Mouse (Mus musculus): Measurements from ENCODE around the gene Spsb1.

Spsb1 gene

GRCm38 (mm10) chr4:149951201-149951600 lies 3.6 kb downstream of the Spsb1 start:
- DNase-seq (ENCODE audit: low read depth), result no peak

DNA sequence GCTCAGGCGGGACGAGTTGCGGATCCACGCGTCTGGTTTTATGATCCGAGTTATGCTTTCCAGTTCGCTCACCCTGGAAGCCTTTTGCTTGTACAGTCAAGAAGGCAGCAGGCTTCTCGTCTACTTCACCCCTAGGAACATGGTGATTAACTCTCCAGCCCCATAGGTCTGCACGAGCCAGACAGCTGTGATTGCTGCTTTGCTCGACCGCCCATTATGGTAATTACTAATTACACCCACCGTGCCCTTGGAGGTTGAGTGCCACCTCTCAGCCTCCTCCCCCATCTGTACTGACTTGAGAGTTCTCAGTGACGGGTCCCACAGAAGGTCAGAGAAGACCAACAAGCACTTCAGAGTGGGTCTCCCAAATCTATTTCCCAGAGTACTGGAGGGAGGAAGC lies 5.2 kb downstream of the Spsb1 start:
- no peak for DNase-seq (ENCODE audit: low read depth)

DNA sequence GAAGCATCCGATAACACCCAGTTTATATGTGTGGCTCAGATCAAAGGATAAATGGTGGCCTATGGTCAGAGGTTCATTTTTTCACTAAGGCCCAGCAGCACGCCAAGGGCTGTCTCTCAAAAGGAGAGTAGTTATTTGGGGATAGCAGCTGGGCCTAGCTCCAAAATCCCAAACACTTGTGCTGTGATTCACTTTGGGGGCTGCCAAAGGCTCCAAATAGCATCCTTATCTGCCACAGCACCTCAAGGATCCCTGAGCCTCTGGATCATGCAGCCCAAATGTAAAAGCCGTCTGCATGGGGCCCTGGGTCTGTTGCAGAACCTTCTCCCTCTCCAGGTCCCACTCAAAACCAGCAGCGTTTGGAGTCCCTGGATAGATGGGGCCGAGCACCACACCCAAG lies 6.7 kb downstream of the Spsb1 start:
- no peak for DNase-seq (ENCODE audit: low read depth)

- no peak for DNase-seq (ENCODE audit: low read depth)
Observed at GRCm38 (mm10) chr4:149947396-149947795, 7.4 kb downstream of the Spsb1 start.

- no peak for DNase-seq (ENCODE audit: low read depth)
Observed at GRCm38 (mm10) chr4:149945194-149945593, 9.6 kb downstream of the Spsb1 start.

- no peak for DNase-seq (ENCODE audit: low read depth)
Observed at GRCm38 (mm10) chr4:149944214-149944613, 10.6 kb downstream of the Spsb1 start.

- DNase-seq (ENCODE audit: low read depth), result peak; percentile 49
Observed at GRCm38 (mm10) chr4:149942831-149943741, 11.8 kb downstream of the Spsb1 start.

DNA sequence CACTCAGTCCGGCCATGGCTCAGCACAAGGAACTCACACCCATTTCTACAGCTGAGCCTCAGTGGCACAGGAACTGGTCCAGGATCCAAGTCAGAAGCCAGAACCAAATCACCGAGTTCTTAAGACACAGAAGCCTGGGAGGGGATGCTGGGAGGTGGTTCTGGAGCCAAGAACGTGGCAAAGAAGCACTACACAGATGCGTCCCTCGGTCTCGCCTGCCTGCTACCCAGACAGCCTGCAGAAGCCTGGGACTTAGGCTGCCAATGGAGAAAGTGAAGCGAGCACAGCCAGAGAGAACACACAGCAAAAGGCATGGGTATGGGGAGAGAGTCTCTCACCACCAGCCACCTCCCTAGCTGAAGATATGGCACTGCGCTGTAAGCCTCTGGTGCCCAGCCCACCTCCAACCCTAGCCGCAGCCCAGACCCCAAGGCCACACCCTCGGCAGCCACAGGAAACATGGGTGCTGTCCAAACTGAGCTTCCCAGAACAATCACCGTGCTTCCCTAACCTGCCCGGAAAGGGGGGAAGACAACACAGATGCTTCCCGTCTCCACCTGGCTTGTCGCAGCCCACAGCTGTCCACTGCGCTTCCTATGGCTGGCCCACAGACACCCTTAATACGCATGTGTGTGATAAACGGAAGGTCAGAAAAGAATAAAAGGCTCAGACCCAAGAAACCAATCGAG lies 13.6 kb downstream of the Spsb1 start:
- no peak for DNase-seq (ENCODE audit: low read depth)

DNA sequence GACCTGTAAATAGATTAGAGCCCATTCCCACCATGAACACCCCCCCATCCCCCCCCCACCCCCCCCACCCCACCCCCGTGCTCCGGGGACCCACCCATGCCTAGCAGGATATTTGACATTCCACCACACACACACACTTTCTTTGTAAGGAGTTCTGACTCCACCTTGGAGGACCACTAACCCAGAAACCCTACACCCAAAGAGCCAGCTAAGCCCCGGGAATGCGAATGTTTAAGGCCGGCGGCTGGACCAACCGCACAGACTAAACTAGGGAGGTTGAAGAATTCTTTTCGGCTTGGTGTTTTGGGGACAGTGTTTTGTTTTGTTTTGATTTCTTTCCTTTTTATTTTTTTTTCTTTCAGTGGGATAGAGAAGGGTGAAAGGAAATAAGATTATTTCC lies 16.1 kb downstream of the Spsb1 start:
- DNase-seq (ENCODE audit: low read depth), result no peak

DNA sequence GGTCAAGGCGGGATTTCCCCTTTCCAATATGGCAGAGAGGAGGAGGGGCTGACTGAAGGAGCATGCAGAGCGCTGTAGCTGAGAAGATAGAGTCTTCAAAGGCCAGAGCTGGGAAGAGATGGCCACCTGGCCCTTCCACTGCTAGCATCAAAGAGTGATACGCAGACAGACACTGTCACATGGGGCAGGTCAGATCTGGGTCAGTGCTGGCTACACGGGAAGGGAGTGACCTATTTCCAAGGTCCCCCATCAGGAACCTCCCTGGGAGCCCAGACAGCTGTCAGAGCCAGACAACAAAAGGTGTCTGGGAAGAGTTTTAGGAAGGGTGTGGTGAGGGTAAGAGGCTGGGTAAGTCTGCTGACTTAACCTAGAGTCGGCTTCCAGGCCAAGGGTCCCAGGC lies 17.9 kb downstream of the Spsb1 start:
- DNase-seq (ENCODE audit: low read depth), result no peak

DNA sequence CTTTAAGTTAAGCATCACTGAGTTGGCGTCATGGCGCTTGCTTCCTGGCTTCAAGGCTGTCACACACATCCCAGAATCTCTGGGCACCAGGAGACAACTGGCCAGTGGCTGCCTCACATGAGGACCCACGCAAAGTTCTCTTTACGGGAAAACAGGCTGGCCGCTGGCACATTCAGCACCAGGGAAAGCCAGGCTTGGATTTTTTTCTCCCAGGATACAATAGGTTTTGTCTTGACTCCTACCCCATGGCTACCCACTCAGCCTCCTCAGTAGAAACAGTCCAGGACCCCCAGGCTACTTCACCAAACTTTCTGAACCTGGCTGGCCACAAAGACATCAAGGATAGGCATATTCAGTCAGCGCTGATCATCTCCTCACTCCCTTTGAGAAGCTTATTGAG lies 19.4 kb downstream of the Spsb1 start:
- DNase-seq (ENCODE audit: low read depth), result no peak

- no peak for DNase-seq (ENCODE audit: low read depth)
Observed at GRCm38 (mm10) chr4:149933519-149934245, 21.2 kb downstream of the Spsb1 start.

DNA sequence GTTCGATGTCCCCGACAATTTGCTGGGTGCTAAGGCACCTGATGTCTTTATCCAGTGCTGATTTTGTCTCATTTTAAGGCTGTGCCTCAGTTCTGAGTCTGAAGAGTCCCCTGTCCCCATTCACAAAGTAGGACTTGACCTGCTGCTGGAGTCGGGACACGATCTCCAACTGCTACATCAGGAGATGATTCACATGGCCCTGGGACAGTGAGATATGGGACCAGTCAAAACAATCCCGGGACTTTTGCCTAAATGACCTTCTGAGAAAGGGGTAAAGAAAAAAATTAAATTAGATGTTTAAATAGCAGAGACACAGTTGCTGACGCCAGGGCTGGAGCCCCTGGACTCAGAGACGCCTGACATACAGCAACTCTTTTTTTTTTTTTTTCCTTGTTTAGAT lies 21.8 kb downstream of the Spsb1 start:
- DNase-seq (ENCODE audit: low read depth), result no peak

DNA sequence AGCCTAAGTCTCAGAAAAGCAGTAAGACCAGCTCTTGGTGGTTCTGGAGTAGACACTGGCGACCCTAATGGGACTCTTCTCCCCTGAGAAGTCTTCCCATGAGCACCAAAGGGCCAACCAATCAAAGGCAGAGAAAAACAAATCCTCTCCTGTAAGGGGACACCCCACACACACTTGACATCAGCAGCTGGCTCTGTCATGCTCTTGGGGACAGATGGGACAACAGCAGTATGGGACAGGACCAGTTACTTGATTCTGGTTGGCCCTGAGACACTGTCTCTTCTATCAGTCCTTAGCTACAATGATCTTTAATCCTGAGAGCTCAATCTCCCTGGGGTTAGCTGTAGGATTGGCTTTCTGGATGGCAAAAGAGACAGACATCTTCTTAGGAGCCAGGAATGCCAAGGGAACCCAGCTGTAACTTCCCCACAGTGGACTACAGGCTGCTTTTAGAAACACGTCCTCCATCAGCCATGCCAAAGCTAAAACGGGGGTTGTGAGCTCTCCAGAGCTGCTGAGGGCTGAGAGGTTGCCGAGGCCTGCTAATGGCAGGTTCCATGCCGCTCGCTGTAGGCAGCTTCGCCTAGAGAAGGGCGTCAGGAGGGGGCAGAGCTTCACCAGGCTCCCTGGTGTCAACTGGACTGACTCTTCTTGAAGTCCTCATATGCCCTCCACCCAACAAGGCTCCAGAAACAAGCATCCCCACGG lies 22.6 kb downstream of the Spsb1 start:
- no peak for DNase-seq (ENCODE audit: low read depth)

DNA sequence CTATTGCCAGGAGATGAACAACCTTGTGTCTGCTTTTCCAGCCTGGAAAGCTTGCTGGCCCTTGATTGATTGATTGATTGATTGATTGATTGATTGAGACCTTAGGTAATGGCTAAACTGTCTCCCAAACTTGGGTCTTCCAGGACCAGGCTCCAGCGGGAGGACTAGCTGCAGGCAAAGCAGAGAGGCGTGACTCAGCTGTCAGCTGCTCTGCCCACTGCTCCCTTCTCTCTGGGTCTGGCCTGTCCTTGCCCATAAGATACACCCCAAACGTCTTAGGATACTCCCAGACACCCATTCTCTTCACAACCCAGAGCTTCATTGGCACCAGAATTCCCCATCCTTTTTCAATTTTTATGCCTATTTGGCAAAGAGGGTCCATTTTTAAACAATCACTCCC lies 24.1 kb downstream of the Spsb1 start:
- no peak for DNase-seq (ENCODE audit: low read depth)

DNA sequence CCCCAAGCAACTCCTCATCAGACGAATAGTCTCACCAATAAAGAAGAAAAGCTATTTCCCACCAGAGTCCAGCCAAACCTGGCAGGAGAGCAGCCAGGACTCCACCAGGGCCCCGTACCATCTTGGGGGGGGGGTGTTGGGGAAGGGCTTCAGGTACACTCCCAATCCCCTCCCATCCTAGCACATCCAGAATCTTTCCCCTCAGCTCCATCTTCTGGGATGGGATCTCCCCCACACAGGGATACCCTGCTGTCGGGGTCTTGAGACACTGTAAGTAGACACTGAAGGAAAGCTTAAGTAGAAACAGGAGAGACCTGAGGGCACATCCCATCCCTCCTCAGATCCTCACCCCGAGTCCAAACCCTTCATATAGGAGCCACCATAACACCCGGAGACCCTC lies 31.8 kb downstream of the Spsb1 start:
- no peak for DNase-seq (ENCODE audit: low read depth)

GRCm38 (mm10) chr4:149922121-149922718 lies 32.6 kb downstream of the Spsb1 start:
- peak; percentile 71 for DNase-seq (ENCODE audit: low read depth)

DNA sequence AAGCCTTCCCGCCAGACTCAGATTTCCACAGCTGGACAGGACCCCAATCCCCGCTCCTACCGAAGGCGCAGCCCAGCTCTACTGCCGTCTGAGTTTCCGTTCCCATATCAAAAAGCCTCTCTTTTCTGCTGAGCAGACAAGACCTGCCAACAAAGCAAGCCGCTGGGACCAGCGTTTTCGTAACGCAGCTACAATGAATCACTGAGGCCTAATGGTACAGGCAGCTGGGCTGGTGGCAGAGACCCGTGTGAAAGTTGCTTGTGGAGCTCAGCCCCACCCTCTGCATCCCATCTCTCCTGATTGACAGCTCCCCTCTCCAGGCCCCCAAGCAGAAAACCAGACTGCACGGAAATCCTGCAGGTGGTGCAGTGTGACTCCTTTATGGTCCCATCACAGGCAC lies 34.0 kb downstream of the Spsb1 start:
- DNase-seq (ENCODE audit: low read depth), result peak; percentile 92

GRCm38 (mm10) chr4:149918455-149919070 lies 36.3 kb downstream of the Spsb1 start:
- no peak for DNase-seq (ENCODE audit: low read depth)

GRCm38 (mm10) chr4:149916831-149917230 lies 38.0 kb downstream of the Spsb1 start:
- DNase-seq (ENCODE audit: low read depth), result no peak

DNA sequence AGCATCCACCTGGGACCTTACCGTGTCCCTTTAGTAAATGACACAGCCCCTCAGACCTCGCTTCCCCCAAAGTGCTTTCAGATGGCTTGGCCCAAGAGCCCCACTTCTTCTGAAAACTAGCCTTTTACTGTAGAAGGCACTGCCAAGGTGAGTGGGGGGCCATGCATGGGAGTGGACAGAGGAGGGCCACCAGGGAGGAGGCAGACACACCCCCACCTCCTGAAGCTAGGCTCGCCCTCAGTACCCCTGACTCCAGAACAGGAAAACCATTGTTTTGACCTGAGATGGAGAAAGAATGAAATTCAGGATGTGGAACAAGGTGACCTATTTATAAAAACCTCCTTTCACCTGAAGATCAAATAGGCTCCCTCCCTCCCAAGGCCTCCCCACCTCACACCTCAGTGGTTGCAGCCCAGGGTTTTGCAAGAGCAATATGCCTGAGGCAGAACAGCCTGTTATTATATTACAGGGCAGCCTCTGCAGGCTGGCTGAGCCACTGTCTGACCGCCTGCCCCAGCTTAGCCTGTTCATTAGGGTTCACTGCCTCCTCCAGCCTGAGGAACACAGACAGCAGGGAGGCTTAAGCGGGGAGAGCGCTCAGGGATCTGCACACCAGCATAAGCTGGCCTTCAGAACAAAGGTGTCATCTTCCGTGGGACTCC lies 41.0 kb downstream of the Spsb1 start:
- DNase-seq (ENCODE audit: low read depth), result no peak

Measured in fibroblast of lung, adult 2 months (primary cell).